Mouse (Mus musculus) lung, embryonic 14.5 days (tissue): Measurements from ENCODE around the gene Hic2. TPM values are rescaled to one million over a fixed set of nuclear protein-coding genes. Genes with fewer than 3 reads are reported as not detected.
A peak's percentile ranks its signal among the peaks of the same experiment; 100 is the strongest.
"Not testable (repeated sequence)": the region's sequence is repeated elsewhere in the genome, so short reads cannot be mapped to it uniquely, and the experiment has no call there.

Source experiments
- ATAC-seq: fragments of 200-750 bp; cut with Nextera tagmentation; 2 replicates; pipeline ENCODE4 v1.8.0; 2017; ENCODE audit warnings: mild to moderate bottlenecking, moderate TSS enrichment, moderate library complexity; ENCODE audit not compliant: insufficient read depth
- DNase-seq: peaks from one replicate; pipeline ENCODE4 v3.0.0-alpha.2; 2015
- H3K27ac ChIP-seq: fragments of 300-500 bp; sonication (generic); 2 replicates; pipeline ENCODE4 v1.5.1; 2014; ENCODE audit warnings: low read depth, mild to moderate bottlenecking, moderate library complexity
- H3K27me3 ChIP-seq: fragments of 300-500 bp; sonication (generic); 2 replicates; pipeline ENCODE4 v1.6.1; 2014; ENCODE audit warnings: low read length, control low read depth; ENCODE audit not compliant: insufficient read depth
- H3K36me3 ChIP-seq: fragments of 300-500 bp; sonication (generic); 2 replicates; pipeline ENCODE4 v1.6.1; 2014; ENCODE audit warnings: control low read depth; ENCODE audit not compliant: insufficient read depth
- H3K4me1 ChIP-seq: fragments of 300-500 bp; sonication (generic); 2 replicates; pipeline ENCODE4 v1.6.1; 2014; ENCODE audit warnings: antibody characterized with exemption, control low read depth; ENCODE audit not compliant: insufficient read depth
- H3K4me2 ChIP-seq: fragments of 300-500 bp; sonication (generic); 2 replicates; pipeline ENCODE4 v1.6.1; 2014; ENCODE audit warnings: mild to moderate bottlenecking
- H3K4me3 ChIP-seq: fragments of 300-500 bp; sonication (generic); 2 replicates; pipeline ENCODE4 v1.5.1; 2014; ENCODE audit warnings: low read depth, low read length
- H3K9ac ChIP-seq: fragments of 300-500 bp; sonication (generic); 2 replicates; pipeline ENCODE4 v1.6.1; 2014
- H3K9me3 ChIP-seq: fragments of 300-500 bp; sonication (generic); 2 replicates; pipeline ENCODE4 v1.6.1; 2016; ENCODE audit warnings: low read depth, low read length, control low read depth
- CTCF ChIP-seq: IDR thresholded peaks from 2 replicates; pipeline ENCODE4 v1.5.1; 2016; ENCODE audit warnings: antibody characterized with exemption, low read depth
- WGBS: fragments of 180-500 bp; shearing (Covaris S2); extraction: QIAGEN DNeasy Blood & Tissue Kit; methylation state at CpG from one replicate; pipeline ENCODE4 v1.1.7; 2014; 5-methylcytosine and 5-hydroxymethylcytosine counted together
- polyA plus RNA-seq: library from polyadenylated mRNA; unstranded; fragments of >200 nt; fragmentation: Nextera tagmentation; extraction: Ambion mirVana; gene quantifications from 2 replicates; pipeline ENCODE4 v1.2.1, GENCODE M21; 2014

Hic2 gene
- polyA plus RNA-seq, 1 experiment from 2014 or later = 4.3 TPM

GRCm38 (mm10) chr16:17220127-17220733 lies 13.1 kb upstream of the Hic2 start:
- DNase-seq (no peak), ATAC-seq (no peak)
- no peak overlapping the region for H3K4me2 ChIP-seq
- no peaks in the 10 kb centered on the region for H3K36me3 ChIP-seq
- no peaks in the 10 kb centered on the region for H3K27me3 ChIP-seq
- WGBS = 21% methylated on average over 7 of the region's 7 CpGs
- TF ChIP-seq CTCF = no peak
- no peaks in the 10 kb centered on the region for H3K9me3 ChIP-seq
- H3K27ac ChIP-seq = no peak overlapping the region
- H3K4me1 ChIP-seq = no peaks in the 10 kb centered on the region
- no peak overlapping the region for H3K9ac ChIP-seq
- no peak overlapping the region for H3K4me3 ChIP-seq

GRCm38 (mm10) chr16:17222197-17222596 lies 11.2 kb upstream of the Hic2 start:
- Histone ChIP-seq H3K4me3 (no peak overlapping the region), H3K4me2 (no peak overlapping the region), H3K9ac (no peak overlapping the region), H3K27me3 (no peaks in the 10 kb centered on the region), H3K4me1 (no peaks in the 10 kb centered on the region), H3K27ac (no peak overlapping the region), H3K36me3 (no peaks in the 10 kb centered on the region), H3K9me3 (no peaks in the 10 kb centered on the region)
- ATAC-seq (peak; percentile 100), DNase-seq (peak; percentile 94)
- no peak for TF ChIP-seq CTCF
- 35% methylated on average over 25 of the region's 25 CpGs for WGBS

- WGBS = 74% methylated on average over 5 of the region's 5 CpGs
- Histone ChIP-seq H3K4me2 (no peak overlapping the region), H3K9me3 (0 out of 2 replicates have a peak, but pooled peaks cover 3% of the 10 kb centered on the region), H3K9ac (no peak overlapping the region), H3K27me3 (no peaks in the 10 kb centered on the region), H3K4me3 (no peak overlapping the region), H3K4me1 (no peaks in the 10 kb centered on the region), H3K36me3 (no peaks in the 10 kb centered on the region), H3K27ac (no peak overlapping the region)
- no peak for DNase-seq
- ATAC-seq = no peak
- no peak for TF ChIP-seq CTCF
These were observed 7.8 kb upstream of the Hic2 start for GRCm38 (mm10) chr16:17225584-17225983.

GRCm38 (mm10) chr16:17226496-17226895 lies 6.9 kb upstream of the Hic2 start:
- Histone ChIP-seq H3K4me1 (no peaks in the 10 kb centered on the region), H3K27ac (no peak overlapping the region), H3K4me2 (no peak overlapping the region), H3K36me3 (no peaks in the 10 kb centered on the region), H3K27me3 (no peaks in the 10 kb centered on the region), H3K4me3 (no peak overlapping the region), H3K9me3 (0 out of 2 replicates have a peak, but pooled peaks cover 3% of the 10 kb centered on the region), H3K9ac (no peak overlapping the region)
- no peak for DNase-seq
- ATAC-seq = no peak
- TF ChIP-seq CTCF = no peak

GRCm38 (mm10) chr16:17231523-17231922 lies 1.8 kb upstream of the Hic2 start:
- not testable (repeated sequence) for H3K36me3 ChIP-seq, H3K9ac ChIP-seq, H3K27me3 ChIP-seq, ATAC-seq, H3K4me3 ChIP-seq, H3K27ac ChIP-seq, DNase-seq, H3K4me2 ChIP-seq, H3K9me3 ChIP-seq
- WGBS = 89% methylated on average over 2 of the region's 2 CpGs
- H3K4me1 ChIP-seq = peaks cover 11% of the 10 kb centered on the region; the same call in 1 of the 2 replicates

- WGBS = 0% methylated on average over 60 of the region's 62 CpGs
- peak; percentile 68 for ATAC-seq
- no peaks in the 10 kb centered on the region for H3K36me3 ChIP-seq
These were observed 528 bp downstream of the Hic2 start for GRCm38 (mm10) chr16:17233702-17234498.

GRCm38 (mm10) chr16:17234499-17234895 lies 1.1 kb downstream of the Hic2 start:
- DNase-seq (peak; percentile 73), ATAC-seq (no peak)
- Histone ChIP-seq H3K4me1 (peaks cover 11% of the 10 kb centered on the region; the same call in 1 of the 2 replicates), H3K27ac (peak overlapping the region; percentile 94), H3K9ac (peak overlapping the region; percentile 94), H3K9me3 (0 out of 2 replicates have a peak, but pooled peaks cover 3% of the 10 kb centered on the region), H3K4me2 (peak overlapping the region; percentile 78), H3K27me3 (no peaks in the 10 kb centered on the region), H3K4me3 (peak overlapping the region; percentile 90), H3K36me3 (no peaks in the 10 kb centered on the region)
- TF ChIP-seq CTCF = no peak
- WGBS = 0% methylated on average over 12 of the region's 12 CpGs

More at GRCm38 (mm10) chr16:17233702-17234498, 528 bp downstream of the Hic2 start:
- peak overlapping the region; percentile 78 for H3K4me2 ChIP-seq
- H3K4me1 ChIP-seq = peaks cover 11% of the 10 kb centered on the region; the same call in 1 of the 2 replicates
- H3K27me3 ChIP-seq = no peaks in the 10 kb centered on the region
- peak overlapping the region; percentile 94 for H3K27ac ChIP-seq
- H3K4me3 ChIP-seq = peak overlapping the region; percentile 90
- TF ChIP-seq CTCF = no peak
- peak overlapping the region; percentile 94 for H3K9ac ChIP-seq
- peak; percentile 75 for DNase-seq
- 0 out of 2 replicates have a peak, but pooled peaks cover 3% of the 10 kb centered on the region for H3K9me3 ChIP-seq
